ENCODE assay signal across 8 mouse cellular contexts in the genomic region with DNA sequence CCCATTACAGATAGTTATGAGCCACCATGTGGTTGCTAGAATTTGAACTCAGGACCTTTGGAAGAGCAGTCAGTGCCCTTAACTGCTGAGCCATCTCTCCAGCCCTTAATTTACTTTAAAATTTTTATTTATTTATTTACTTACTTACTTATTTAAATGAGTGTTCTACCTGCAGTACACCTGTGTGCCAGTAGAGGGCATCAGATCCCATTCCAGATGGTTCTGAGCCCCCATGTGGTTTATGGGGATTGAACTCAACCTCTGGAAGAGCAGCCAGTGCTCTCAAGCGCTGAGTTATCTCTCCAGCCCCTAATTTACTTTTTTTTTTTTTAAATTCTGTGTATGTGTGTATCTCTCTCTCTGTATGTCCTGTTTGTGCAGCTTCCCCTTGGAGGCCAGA. TPM values are rescaled to one million over a fixed set of nuclear protein-coding genes. Genes with fewer than 3 reads are reported as not detected.
DNase-seq lines count a peak whose midpoint lies in the region; ATAC-seq lines count a peak whose summit lies in the region.

No protein-coding gene starts in this region.

- no peak overlapping the region for H3K4me2 ChIP-seq in midbrain, embryonic 15.5 days

- no peak overlapping the region for H3K4me3 ChIP-seq in midbrain, embryonic 10.5 days
- H3K4me3 ChIP-seq in midbrain, embryonic 15.5 days = no peak overlapping the region

- peaks cover 4% of the 10 kb centered on the region for H3K4me1 ChIP-seq in midbrain, embryonic 10.5 days
- peaks cover 2% of the 10 kb centered on the region; the same call in 1 of the 2 replicates for H3K4me1 ChIP-seq in midbrain, embryonic 15.5 days

- no peaks in the 10 kb centered on the region for H3K36me3 ChIP-seq in midbrain, embryonic 10.5 days
- no peaks in the 10 kb centered on the region for H3K36me3 ChIP-seq in midbrain, embryonic 15.5 days (replicated peaks)

- peaks cover 5% of the 10 kb centered on the region; the same call in 1 of the 2 replicates for H3K9me3 ChIP-seq in midbrain, embryonic 10.5 days (replicated peaks)
- H3K9me3 ChIP-seq in midbrain, embryonic 15.5 days = no peaks in the 10 kb centered on the region

- H3K9ac ChIP-seq in midbrain, embryonic 15.5 days = no peak overlapping the region

- H3K27me3 ChIP-seq in midbrain, embryonic 10.5 days (ENCODE audit: low read depth, poor library complexity, severe bottlenecking) = no peaks in the 10 kb centered on the region
- H3K27me3 ChIP-seq in midbrain, embryonic 15.5 days (replicated peaks) = no peaks in the 10 kb centered on the region

- WGBS in midbrain, embryonic 10.5 days = 35% methylated on average over 1 of the region's 1 CpGs
- WGBS in midbrain, embryonic 15.5 days = 7% methylated on average over 1 of the region's 1 CpGs

- H3K27ac ChIP-seq in midbrain, embryonic 10.5 days (replicated peaks) = no peak overlapping the region
- no peak overlapping the region for H3K27ac ChIP-seq in midbrain, embryonic 15.5 days

- ATAC-seq in midbrain, embryonic 15.5 days (replicated peaks) = no peak
- no peak for ATAC-seq in activated CD4-positive, CD25-positive, alpha-beta regulatory T cell, adult 4 months

- DNase-seq in midbrain, embryonic 10.5 days (ENCODE audit: low spot score) = peak; percentile 59
- peak; percentile 86 for DNase-seq in NIH3T3 (ENCODE audit: low read depth)
- DNase-seq in c-Kit-positive CD71-positive TER-119-negative erythroid progenitor cells, embryonic 14.5 days (ENCODE audit: low read depth) = peak; percentile 72
- DNase-seq in gastrocnemius, postnatal 14 days = peak; percentile 65
- DNase-seq in left cerebral cortex, postnatal 14 days (ENCODE audit: low spot score in 2 of 2) = peak; percentile 70 to 74
- peak; percentile 87 for DNase-seq in retina, postnatal 1 day

- intact Hi-C loops in gastrocnemius, postnatal 14 days (cut with DNase I; ENCODE audit: low total_unique reads) = no loop called here
- intact Hi-C loops in left cerebral cortex, postnatal 14 days (cut with DNase I) = loop anchor here (5.0 kb wide), 1 partner anchor 43 kb away; the partner anchor contains the start of gene Kmt5b

RNA-seq across cellular contexts. Expression of gene 1810055G02Rik, which starts 16.7 kb away (rescaled TPM):
- 47.1 and 48.6 TPM in 2 replicates for polyA plus RNA-seq in midbrain, embryonic 10.5 days (2016; fragmentation: Nextera tagmentation; extraction: Ambion mirVana)
- polyA plus RNA-seq in midbrain, embryonic 15.5 days (2015; fragmentation: Nextera tagmentation; extraction: Ambion mirVana) = 34.6 and 35.9 TPM in 2 replicates
- 10 to 100 TPM in 1 of 2 experiments, 1 to 10 TPM in 1; 9.7 to 15.9 TPM for total RNA-seq in gastrocnemius, postnatal 14 days (2021)
- total RNA-seq in left cerebral cortex, postnatal 14 days (2021) = 10 to 100 TPM; 42.8 to 52.3 TPM
- polyA plus RNA-seq in activated CD4-positive, CD25-positive, alpha-beta regulatory T cell, adult 4 months (2017; shearing (Covaris generic)) = 1 to 10 TPM; 4.0 to 5.1 TPM

RNA-seq across cellular contexts. Expression of gene Lrp5, which starts 38.4 kb away (rescaled TPM):
- polyA plus RNA-seq in midbrain, embryonic 10.5 days (2016; fragmentation: Nextera tagmentation; extraction: Ambion mirVana) = 2.3 and 2.5 TPM in 2 replicates
- polyA plus RNA-seq in midbrain, embryonic 15.5 days (2015; fragmentation: Nextera tagmentation; extraction: Ambion mirVana) = 1.1 and 1.4 TPM in 2 replicates
- total RNA-seq in gastrocnemius, postnatal 14 days (2021) = 10 to 100 TPM; 33.0 to 39.3 TPM
- 10 to 100 TPM in 1 of 2 experiments, 1 to 10 TPM in 1; 9.5 to 10.5 TPM for total RNA-seq in left cerebral cortex, postnatal 14 days (2021)
- under 1 TPM in 1 of 2 experiments, not detected in 1; 0.09 TPM for polyA plus RNA-seq in activated CD4-positive, CD25-positive, alpha-beta regulatory T cell, adult 4 months (2017; shearing (Covaris generic))

RNA-seq across cellular contexts. Expression of gene Kmt5b, which starts 42.4 kb away (rescaled TPM):
- polyA plus RNA-seq in midbrain, embryonic 10.5 days (2016; fragmentation: Nextera tagmentation; extraction: Ambion mirVana) = 29.7 and 38.3 TPM in 2 replicates
- 51.9 and 59.9 TPM in 2 replicates for polyA plus RNA-seq in midbrain, embryonic 15.5 days (2015; fragmentation: Nextera tagmentation; extraction: Ambion mirVana)
- total RNA-seq in gastrocnemius, postnatal 14 days (2021) = 10 to 100 TPM; 20.1 to 20.2 TPM
- total RNA-seq in left cerebral cortex, postnatal 14 days (2021) = 10 to 100 TPM; 54.5 to 54.7 TPM
- 10 to 100 TPM; 25.0 to 32.4 TPM for polyA plus RNA-seq in activated CD4-positive, CD25-positive, alpha-beta regulatory T cell, adult 4 months (2017; shearing (Covaris generic))
